Mouse (Mus musculus) lung, postnatal 14 days (tissue): ENCODE data around the gene Dnajc6.

Experiments used
- DNase-seq: peaks from one replicate; pipeline ENCODE4 v3.0.0; 2021

The Dnajc6 gene

GRCm38 (mm10) chr4:101646857-101647195 is 150.4 kb downstream of the Dnajc6 start:
- DNase-seq: no peak

GRCm38 (mm10) chr4:101647196-101647905 is 150.9 kb downstream of the Dnajc6 start, which contains the start of gene Leprot:
Leprot (plus strand) TSS chr4:101647718.
- DNase-seq: peak; percentile 99

- DNase-seq: peak; percentile 52
Measured at GRCm38 (mm10) chr4:101647976-101648642, 151.7 kb downstream of the Dnajc6 start.

- DNase-seq: no peak
Measured at GRCm38 (mm10) chr4:101648745-101649144, 152.3 kb downstream of the Dnajc6 start.

- no peak for DNase-seq
Measured at GRCm38 (mm10) chr4:101650961-101651360, 154.5 kb downstream of the Dnajc6 start.

- DNase-seq: no peak
Measured at GRCm38 (mm10) chr4:101654256-101654655, 157.8 kb downstream of the Dnajc6 start.

- no peak for DNase-seq
Measured at GRCm38 (mm10) chr4:101654788-101655414, 158.5 kb downstream of the Dnajc6 start.

GRCm38 (mm10) chr4:101655415-101655790 is 159.0 kb downstream of the Dnajc6 start:
- DNase-seq: no peak

GRCm38 (mm10) chr4:101656056-101656455 is 159.6 kb downstream of the Dnajc6 start:
- DNase-seq: no peak

GRCm38 (mm10) chr4:101656956-101657570 is 160.6 kb downstream of the Dnajc6 start:
- DNase-seq: no peak

- DNase-seq: peak; percentile 69
Measured at GRCm38 (mm10) chr4:101664160-101664750, 167.8 kb downstream of the Dnajc6 start.

- no peak for DNase-seq
Measured at GRCm38 (mm10) chr4:101664766-101665165, 168.3 kb downstream of the Dnajc6 start.

GRCm38 (mm10) chr4:101669161-101669560 is 172.7 kb downstream of the Dnajc6 start:
- no peak for DNase-seq

- DNase-seq: no peak
Measured at GRCm38 (mm10) chr4:101669811-101670210, 173.4 kb downstream of the Dnajc6 start.

GRCm38 (mm10) chr4:101674790-101675189 is 178.3 kb downstream of the Dnajc6 start:
- no peak for DNase-seq

GRCm38 (mm10) chr4:101675726-101676125 is 179.3 kb downstream of the Dnajc6 start:
- DNase-seq: peak; percentile 41

- DNase-seq: no peak
Measured at GRCm38 (mm10) chr4:101682620-101683019, 186.2 kb downstream of the Dnajc6 start.

GRCm38 (mm10) chr4:101683086-101683485 is 186.6 kb downstream of the Dnajc6 start:
- no peak for DNase-seq

- no peak for DNase-seq
Measured at GRCm38 (mm10) chr4:101684821-101685220, 188.4 kb downstream of the Dnajc6 start.

GRCm38 (mm10) chr4:101686227-101686810 is 189.9 kb downstream of the Dnajc6 start:
- no peak for DNase-seq

GRCm38 (mm10) chr4:101689241-101689640 is 192.8 kb downstream of the Dnajc6 start:
- no peak for DNase-seq

GRCm38 (mm10) chr4:101689645-101690044 is 193.2 kb downstream of the Dnajc6 start:
- DNase-seq: no peak
